Mouse (Mus musculus): ENCODE measurements at regions not wholly inside any gene's neighbourhood (a gene's known extent, or its start where the extent isn't known, plus 50 kb on each side); places are given as distances from the start of the nearest gene placed in this dataset.

GRCm38 (mm10) chr15:28896248-28896808 lies 692.8 kb downstream of the Dnah5 start:
- Histone ChIP-seq H3K36me3 (ENCODE audit: control insufficient read depth in 1 of 2, insufficient read depth in 2 of 2, low read length in 2 of 2) (no peaks in the 10 kb centered on the region), H3K4me3 (ENCODE audit: control insufficient read depth in 1 of 2, insufficient read depth in 1 of 2, low read depth in 2 of 2, low read length in 2 of 2) (no peak overlapping the region), H3K9me3 (replicated peaks; ENCODE audit: insufficient read depth, low read length) (no peaks in the 10 kb centered on the region), H3K4me1 (ENCODE audit: control insufficient read depth in 1 of 2, insufficient read depth in 2 of 2, low read length in 2 of 2) (no peaks in the 10 kb centered on the region), H3K9ac (ENCODE audit: control insufficient read depth, low read depth, low read length, poor library complexity, severe bottlenecking) (no peak overlapping the region), H3K27me3 (ENCODE audit: control insufficient read depth in 1 of 2, insufficient read depth in 2 of 2, low read length in 2 of 2) (no peaks in the 10 kb centered on the region), H3K79me2 (ENCODE audit: control insufficient read depth, insufficient read depth, low read length, poor library complexity) (no peaks in the 10 kb centered on the region), H3K27ac (ENCODE audit: control insufficient read depth, low read depth, low read length) (no peak overlapping the region)
- DNase-seq (ENCODE audit: low read depth, low spot score) = no peak
- TF ChIP-seq HCFC1 (IDR thresholded peaks at IDR 0.05; ENCODE audit: low read depth, low read length) (no peak), POLR2AphosphoS2 (IDR thresholded peaks at IDR 0.05; ENCODE audit: low read length) (no peak), CTCF (IDR thresholded peaks at IDR 0.05 in 2 of 3, conservative IDR thresholded peaks at IDR 0.05 in 1 of 3; ENCODE audit: control insufficient read depth in 1 of 3, insufficient read depth in 1 of 3, low read depth in 2 of 3, low read length in 3 of 3, poor library complexity in 1 of 3, severe bottlenecking in 1 of 3) (no peak), POLR2AphosphoS5 (IDR thresholded peaks at IDR 0.05; ENCODE audit: borderline replicate concordance, low read depth, low read length) (no peak), ZMIZ1 (IDR thresholded peaks at IDR 0.05; ENCODE audit: low read depth, low read length) (no peak), JUND (IDR thresholded peaks at IDR 0.05; ENCODE audit: low read depth, low read length) (no peak), RAD21 (IDR thresholded peaks at IDR 0.05; ENCODE audit: low read depth, low read length) (no peak), CHD2 (IDR thresholded peaks at IDR 0.05; ENCODE audit: low read length) (no peak), MAFK (IDR thresholded peaks at IDR 0.05; ENCODE audit: borderline replicate concordance, low read depth, low read length) (no peak), SIN3A (IDR thresholded peaks at IDR 0.05; ENCODE audit: low read length) (no peak), GATA1 (IDR thresholded peaks at IDR 0.05; ENCODE audit: low read depth, low read length) (no peak), TAL1 (IDR thresholded peaks at IDR 0.05; ENCODE audit: low read length) (no peak), ZKSCAN1 (IDR thresholded peaks at IDR 0.05; ENCODE audit: low read depth, low read length) (no peak), RCOR1 (IDR thresholded peaks at IDR 0.05; ENCODE audit: low read depth, low read length) (no peak)

GRCm38 (mm10) chr15:28922437-28922836 lies 718.9 kb downstream of the Dnah5 start:
- Histone ChIP-seq H3K27ac (ENCODE audit: control insufficient read depth, low read depth, low read length) (no peak overlapping the region), H3K79me2 (ENCODE audit: control insufficient read depth, insufficient read depth, low read length, poor library complexity) (no peaks in the 10 kb centered on the region), H3K9ac (ENCODE audit: control insufficient read depth, low read depth, low read length, poor library complexity, severe bottlenecking) (no peak overlapping the region), H3K9me3 (replicated peaks; ENCODE audit: insufficient read depth, low read length) (no peaks in the 10 kb centered on the region), H3K4me3 (ENCODE audit: control insufficient read depth in 1 of 2, insufficient read depth in 1 of 2, low read depth in 2 of 2, low read length in 2 of 2) (no peak overlapping the region), H3K4me1 (ENCODE audit: control insufficient read depth in 1 of 2, insufficient read depth in 2 of 2, low read length in 2 of 2) (no peaks in the 10 kb centered on the region), H3K27me3 (ENCODE audit: control insufficient read depth in 1 of 2, insufficient read depth in 2 of 2, low read length in 2 of 2) (no peaks in the 10 kb centered on the region), H3K36me3 (ENCODE audit: control insufficient read depth in 1 of 2, insufficient read depth in 2 of 2, low read length in 2 of 2) (no peaks in the 10 kb centered on the region)
- DNase-seq (ENCODE audit: low read depth, low spot score) = no peak
- TF ChIP-seq MEF2A (IDR thresholded peaks at IDR 0.05; ENCODE audit: extremely low read depth, insufficient replicate concordance, low read depth, low read length, poor library complexity, severe bottlenecking) (no peak), USF1 (IDR thresholded peaks at IDR 0.05; ENCODE audit: low read depth, low read length) (no peak), SIN3A (IDR thresholded peaks at IDR 0.05; ENCODE audit: low read length) (no peak), CHD1 (IDR thresholded peaks at IDR 0.05; ENCODE audit: low read depth, low read length) (no peak), ZMIZ1 (IDR thresholded peaks at IDR 0.05; ENCODE audit: low read depth, low read length) (no peak), TBP (IDR thresholded peaks at IDR 0.05; ENCODE audit: low read depth, low read length) (no peak), ELF1 (IDR thresholded peaks at IDR 0.05; ENCODE audit: low read depth, low read length) (no peak), GABPA (IDR thresholded peaks at IDR 0.05; ENCODE audit: low read depth, low read length) (no peak), MAX (IDR thresholded peaks at IDR 0.05; ENCODE audit: low read length) (no peak), BHLHE40 (IDR thresholded peaks at IDR 0.05; ENCODE audit: borderline replicate concordance, low read depth, low read length) (no peak), NELFE (IDR thresholded peaks at IDR 0.05; ENCODE audit: low read depth, low read length) (no peak)
